Mouse (Mus musculus) cerebellum, adult 18-20 months (tissue): ENCODE results near the gene Ddx51.

Experiments
- DNase-seq, 2 experiments: peaks; one replicate each; pipeline ENCODE4 v3.0.0; 2021

Gene Ddx51

GRCm38 (mm10) chr5:110664041-110664440 is 10.8 kb downstream of the Ddx51 start:
- no peak for DNase-seq

- no peak for DNase-seq
These were observed 11.6 kb downstream of the Ddx51 start for GRCm38 (mm10) chr5:110664750-110665269.

GRCm38 (mm10) chr5:110665486-110666121 is 12.4 kb downstream of the Ddx51 start:
- no peak for DNase-seq

GRCm38 (mm10) chr5:110682041-110682440 is 28.8 kb downstream of the Ddx51 start:
- no peak for DNase-seq

GRCm38 (mm10) chr5:110698617-110699016 is 45.4 kb downstream of the Ddx51 start:
- no peak for DNase-seq

GRCm38 (mm10) chr5:110704004-110704403 is 50.8 kb downstream of the Ddx51 start:
- no peak for DNase-seq

GRCm38 (mm10) chr5:110709256-110709655 is 56.0 kb downstream of the Ddx51 start:
- DNase-seq: no peak
